Mouse (Mus musculus): ENCODE measurements around the gene Sez6.

GRCm38 (mm10) chr11:77937649-77938410 lies 7.2 kb downstream of the Sez6 start:
- TF ChIP-seq CTCF (IDR thresholded peaks at IDR 0.05; ENCODE audit: extremely low read depth, insufficient read depth, insufficient read length, insufficient replicate concordance) (no peak), POLR2A (IDR thresholded peaks at IDR 0.05; ENCODE audit: low read depth, low read length) (no peak)
